Mouse (Mus musculus) gonadal fat pad, adult 2 months (tissue): ENCODE results near the gene Trim41. TPM values are rescaled to one million over a fixed set of nuclear protein-coding genes. Genes with fewer than 3 reads are reported as not detected.
"Not testable (repeated sequence)": the region's sequence is repeated elsewhere in the genome, so short reads cannot be mapped to it uniquely, and the experiment has no call there.

Source experiments
- DNase-seq: peaks from one replicate; pipeline ENCODE4 v3.0.0-alpha.2; 2012; ENCODE audit warnings: low read depth
- polyA plus RNA-seq: library from polyadenylated mRNA; depleted of rRNA; stranded (reverse); fragments of >200 nt; gene quantifications from 2 replicates; pipeline ENCODE4 v1.2.3, GENCODE M21; 2012

Gene Trim41
- polyA plus RNA-seq, 1 experiment = 30.3 TPM

- no peak for DNase-seq
Measured at GRCm38 (mm10) chr11:48838181-48838797, 21.1 kb upstream of the Trim41 start.

- no peak for DNase-seq
Measured at GRCm38 (mm10) chr11:48837310-48838180, 20.4 kb upstream of the Trim41 start.

DNA sequence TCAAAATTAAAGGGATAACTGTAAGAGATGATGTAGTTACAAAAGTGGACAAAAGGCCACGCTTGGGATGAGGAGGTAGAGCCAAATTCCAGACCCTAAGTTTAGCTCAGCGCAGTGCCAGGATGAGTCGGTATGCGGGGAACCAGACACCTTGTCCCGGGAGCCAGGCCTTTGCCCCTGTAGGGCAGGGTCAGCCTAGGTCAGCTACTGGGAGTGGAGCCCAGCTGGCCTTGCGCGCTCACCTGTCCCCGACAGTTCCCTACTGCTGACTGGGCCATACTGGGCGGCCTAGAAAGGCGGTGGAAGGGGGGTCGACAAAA, 19.8 kb upstream of the Trim41 start:
- no peak for DNase-seq

- no peak for DNase-seq
Measured at GRCm38 (mm10) chr11:48835923-48836322, 18.8 kb upstream of the Trim41 start.

GRCm38 (mm10) chr11:48833731-48834639, 16.8 kb upstream of the Trim41 start:
- no peak for DNase-seq

DNA sequence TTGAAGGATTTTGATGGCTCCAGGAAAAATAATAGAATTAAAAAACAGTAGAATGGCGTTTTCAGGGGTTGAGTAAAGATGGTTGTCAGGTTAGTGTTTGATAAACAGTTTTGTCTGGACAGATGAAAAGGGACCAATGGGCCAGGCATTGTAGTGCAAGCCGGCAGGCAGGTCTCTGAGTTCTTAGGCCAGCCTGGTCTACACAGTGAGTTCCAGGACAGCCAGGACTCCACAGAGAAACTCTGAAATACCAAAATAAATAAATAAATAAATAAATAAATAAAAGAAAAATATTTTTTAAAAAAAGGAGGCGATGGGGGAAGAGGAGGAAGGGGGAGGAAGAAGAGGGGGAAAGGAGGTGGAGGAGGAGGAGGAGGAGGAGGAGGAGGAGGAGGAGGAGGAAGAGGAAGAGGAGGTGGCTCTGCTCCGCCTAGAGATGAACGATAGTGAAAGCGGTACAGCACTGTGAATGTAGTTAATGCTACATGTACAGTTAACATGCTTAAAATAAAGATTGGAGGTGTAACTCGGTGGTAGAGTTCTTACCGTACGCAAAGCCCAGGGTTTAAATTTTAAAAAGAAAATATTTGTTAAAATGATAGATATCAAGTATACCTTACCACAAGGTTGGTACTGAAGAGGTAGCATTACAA, 16.1 kb upstream of the Trim41 start:
- no peak for DNase-seq

GRCm38 (mm10) chr11:48831273-48831672, 14.1 kb upstream of the Trim41 start:
- no peak for DNase-seq

- no peak for DNase-seq
Measured at GRCm38 (mm10) chr11:48830279-48830678, 13.1 kb upstream of the Trim41 start.

- DNase-seq = no peak
Measured at GRCm38 (mm10) chr11:48827926-48828325, 10.8 kb upstream of the Trim41 start.

DNA sequence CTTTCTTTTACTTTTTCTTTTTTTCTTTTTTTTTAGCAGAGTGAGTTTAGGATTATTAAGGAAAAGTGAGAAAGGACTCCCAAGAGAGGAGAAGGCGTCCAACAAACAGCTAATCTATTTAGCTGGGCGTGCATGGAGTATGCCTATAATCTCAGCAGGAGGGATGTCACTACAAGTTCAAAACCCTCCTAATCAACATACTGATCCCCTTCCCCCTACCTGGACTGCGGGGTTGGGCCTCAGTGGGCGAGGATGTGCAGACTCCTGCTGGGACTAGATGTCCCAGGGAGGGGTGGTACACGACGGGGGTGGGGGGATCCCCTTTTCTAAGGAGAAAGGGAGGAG, 9.6 kb upstream of the Trim41 start:
- DNase-seq = no peak

DNA sequence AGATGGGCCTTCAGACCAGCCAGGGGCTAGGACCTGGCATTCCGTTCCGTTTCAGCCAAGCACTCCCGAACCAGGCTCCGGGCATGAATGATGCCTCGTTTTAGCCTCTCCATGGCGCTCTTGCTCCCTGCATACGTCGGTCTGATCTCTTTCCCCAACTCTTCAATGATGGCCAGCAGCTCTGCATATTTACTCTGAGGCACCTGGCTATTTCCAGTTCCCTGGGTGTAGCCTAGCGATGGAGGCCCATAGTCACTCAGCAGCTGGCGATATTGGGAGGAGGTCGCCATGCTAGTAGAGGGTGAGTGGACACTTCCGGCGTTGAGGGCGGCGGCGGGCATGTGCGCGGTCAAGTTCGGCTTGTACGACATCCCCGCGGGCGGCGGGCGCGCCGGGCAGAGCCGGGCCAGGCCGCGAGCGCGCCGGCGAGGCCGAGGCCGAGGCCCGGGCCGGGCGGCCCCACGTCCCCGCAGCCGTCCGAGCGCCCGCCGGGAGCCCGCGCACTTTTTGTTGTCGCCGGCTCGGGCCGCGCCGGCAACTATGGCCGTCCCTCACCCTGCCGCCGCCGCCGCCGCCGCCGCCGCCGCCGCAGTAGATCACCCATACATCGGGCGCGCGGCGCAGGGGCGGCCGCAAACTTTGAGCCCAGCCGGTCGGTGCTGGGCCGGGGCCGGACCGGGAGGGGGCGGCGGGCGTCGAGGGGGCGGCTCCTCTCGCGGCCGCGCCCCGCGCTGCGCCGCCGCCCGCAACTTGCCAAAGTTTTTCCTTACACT, 9.0 kb upstream of the Trim41 start, which contains the start of the genes Trim7 and Gm12184:
TSS of gene Trim7 (plus strand) at position 162 of the 773 bp plus-strand sequence.
TSS of gene Gm12184 (minus strand) at position 677 of the 773 bp plus-strand sequence.
- DNase-seq = not testable (repeated sequence)

GRCm38 (mm10) chr11:48824311-48824830, 7.2 kb upstream of the Trim41 start:
- DNase-seq = no peak

DNA sequence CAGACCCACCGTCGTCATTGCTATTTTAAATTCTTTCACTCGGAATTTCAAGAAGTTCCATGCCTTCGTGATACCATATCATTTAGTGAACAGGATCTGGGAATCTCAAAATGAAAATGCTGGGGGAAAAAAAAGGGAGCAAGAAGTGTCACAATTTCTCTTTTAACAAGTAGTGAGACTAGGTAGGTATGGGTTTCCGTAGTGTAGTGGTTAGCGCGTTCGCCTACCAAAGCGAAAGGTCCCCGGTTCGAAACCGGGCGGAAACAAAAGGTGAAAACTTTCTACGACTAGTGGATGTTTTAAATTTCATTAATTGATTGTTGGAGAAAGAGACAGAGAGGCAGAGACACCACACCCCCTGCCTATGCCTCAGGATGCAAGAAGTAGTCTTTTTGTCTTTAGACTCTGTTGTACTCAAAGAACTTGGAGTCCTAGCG, 6.4 kb upstream of the Trim41 start:
- DNase-seq = no peak

- no peak for DNase-seq
Measured at GRCm38 (mm10) chr11:48822768-48823512, 5.8 kb upstream of the Trim41 start.

- not testable (repeated sequence) for DNase-seq
Measured at GRCm38 (mm10) chr11:48821299-48821698, 4.1 kb upstream of the Trim41 start.

- DNase-seq = no peak
Measured at GRCm38 (mm10) chr11:48820308-48820674, 3.1 kb upstream of the Trim41 start.

GRCm38 (mm10) chr11:48819614-48820307, 2.6 kb upstream of the Trim41 start:
- DNase-seq = no peak

DNA sequence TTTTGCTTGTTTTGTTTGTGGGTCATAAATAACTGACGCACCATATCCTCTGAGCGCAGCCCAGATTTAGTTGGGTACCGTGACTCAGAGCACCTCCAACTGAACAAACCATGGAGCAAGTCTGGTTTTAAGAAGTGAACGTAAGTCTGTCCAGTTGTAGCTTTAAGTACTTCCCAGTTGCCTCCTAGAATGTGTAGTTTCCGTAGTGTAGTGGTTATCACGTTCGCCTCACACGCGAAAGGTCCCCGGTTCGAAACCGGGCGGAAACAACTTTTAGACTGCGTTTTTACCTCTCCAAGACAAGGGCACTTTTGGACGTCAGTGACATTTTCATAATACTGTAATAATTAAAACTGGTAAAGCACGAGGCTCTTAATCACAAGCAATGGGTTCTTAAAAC, 1.2 kb upstream of the Trim41 start:
- no peak for DNase-seq

DNA sequence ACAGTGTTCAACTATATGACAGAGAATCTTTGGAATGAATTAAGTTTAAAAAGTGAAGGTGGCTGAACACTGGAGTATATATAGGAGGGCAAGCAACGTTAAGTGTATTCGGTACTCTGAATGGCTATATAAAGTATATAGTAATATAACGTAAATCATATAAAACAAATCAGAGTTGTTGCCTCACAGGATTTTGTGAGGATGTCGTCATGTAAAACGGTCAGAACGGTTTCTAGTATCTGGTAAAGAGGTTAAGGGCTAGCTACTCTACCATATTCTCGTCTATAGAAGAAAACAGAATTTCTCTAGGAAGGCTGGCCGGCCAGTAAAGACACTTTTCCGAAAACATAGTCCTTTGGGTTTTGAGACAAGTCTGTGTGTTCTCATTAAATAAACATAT, 641 bp upstream of the Trim41 start:
- DNase-seq = no peak
